Mouse (Mus musculus): ENCODE measurements around the gene Tmem151a. TPM values are rescaled to one million over a fixed set of nuclear protein-coding genes. Genes with fewer than 3 reads are reported as not detected.

Gene Tmem151a
- polyA plus RNA-seq, 1 experiment from 2014 or later = 8.3 TPM

- Histone ChIP-seq H3K4me1 (ENCODE audit: control insufficient read depth, insufficient read depth, low read length) (0 out of 2 replicates have a peak, but pooled peaks cover 8% of the 10 kb centered on the region), H3K9ac (replicated peaks; ENCODE audit: low read length) (no peak overlapping the region), H3K9me3 (ENCODE audit: control insufficient read depth, low read length) (no peaks in the 10 kb centered on the region), H3K4me3 (replicated peaks; ENCODE audit: low read depth, low read length) (no peak overlapping the region), H3K27ac (replicated peaks; ENCODE audit: low read depth, low read length) (no peak overlapping the region), H3K36me3 (ENCODE audit: control insufficient read depth, insufficient read depth, low read length) (no peaks in the 10 kb centered on the region), H3K4me2 (ENCODE audit: low read length) (no peak overlapping the region), H3K27me3 (ENCODE audit: control insufficient read depth, insufficient read depth, low read length) (peaks cover 21% of the 10 kb centered on the region)
- DNase-seq (peak; percentile 83), ATAC-seq (ENCODE audit: low FRiP score, low TSS enrichment) (no peak; the same call in 1 of the 2 replicates)
- 7% methylated on average over 6 of the region's 6 CpGs for WGBS
These were observed 29.1 kb downstream of the Tmem151a start for GRCm38 (mm10) chr19:5056251-5056650.

GRCm38 (mm10) chr19:5053909-5054308 lies 31.4 kb downstream of the Tmem151a start:
- 0 out of 2 replicates have a peak, but pooled peaks cover 6% of the 10 kb centered on the region for H3K4me1 ChIP-seq (ENCODE audit: control insufficient read depth, insufficient read depth, low read length)
- WGBS = 25% methylated on average over 9 of the region's 9 CpGs

GRCm38 (mm10) chr19:5052853-5053252 lies 32.5 kb downstream of the Tmem151a start:
- Histone ChIP-seq H3K4me3 (replicated peaks; ENCODE audit: low read depth, low read length) (no peak overlapping the region), H3K4me1 (ENCODE audit: control insufficient read depth, insufficient read depth, low read length) (0 out of 2 replicates have a peak, but pooled peaks cover 4% of the 10 kb centered on the region), H3K27me3 (ENCODE audit: control insufficient read depth, insufficient read depth, low read length) (peaks cover 37% of the 10 kb centered on the region), H3K36me3 (ENCODE audit: control insufficient read depth, insufficient read depth, low read length) (peaks cover 18% of the 10 kb centered on the region), H3K9me3 (ENCODE audit: control insufficient read depth, low read length) (no peaks in the 10 kb centered on the region), H3K27ac (replicated peaks; ENCODE audit: low read depth, low read length) (no peak overlapping the region), H3K4me2 (ENCODE audit: low read length) (no peak overlapping the region), H3K9ac (replicated peaks; ENCODE audit: low read length) (no peak overlapping the region)
- WGBS = 59% methylated on average over 17 of the region's 17 CpGs
- no peak for DNase-seq
- ATAC-seq (ENCODE audit: low FRiP score, low TSS enrichment) = no peak

More at GRCm38 (mm10) chr19:5053909-5054308, 31.4 kb downstream of the Tmem151a start:
- H3K9me3 ChIP-seq (ENCODE audit: control insufficient read depth, low read length) = no peaks in the 10 kb centered on the region
- peaks cover 37% of the 10 kb centered on the region for H3K27me3 ChIP-seq (ENCODE audit: control insufficient read depth, insufficient read depth, low read length)
- no peak overlapping the region for H3K27ac ChIP-seq (replicated peaks; ENCODE audit: low read depth, low read length)
- DNase-seq (peak; percentile 56), ATAC-seq (ENCODE audit: low FRiP score, low TSS enrichment) (no peak)
- H3K4me3 ChIP-seq (replicated peaks; ENCODE audit: low read depth, low read length) = no peak overlapping the region
- no peak overlapping the region for H3K9ac ChIP-seq (replicated peaks; ENCODE audit: low read length)
- H3K4me2 ChIP-seq (ENCODE audit: low read length) = no peak overlapping the region
- peaks cover 8% of the 10 kb centered on the region for H3K36me3 ChIP-seq (ENCODE audit: control insufficient read depth, insufficient read depth, low read length)

GRCm38 (mm10) chr19:5052166-5052822 lies 33.0 kb downstream of the Tmem151a start:
- Histone ChIP-seq H3K36me3 (ENCODE audit: control insufficient read depth, insufficient read depth, low read length) (peaks cover 22% of the 10 kb centered on the region), H3K4me1 (ENCODE audit: control insufficient read depth, insufficient read depth, low read length) (0 out of 2 replicates have a peak, but pooled peaks cover 4% of the 10 kb centered on the region), H3K27ac (replicated peaks; ENCODE audit: low read depth, low read length) (no peak overlapping the region), H3K9ac (replicated peaks; ENCODE audit: low read length) (no peak overlapping the region), H3K27me3 (ENCODE audit: control insufficient read depth, insufficient read depth, low read length) (peaks cover 37% of the 10 kb centered on the region), H3K9me3 (ENCODE audit: control insufficient read depth, low read length) (no peaks in the 10 kb centered on the region), H3K4me3 (replicated peaks; ENCODE audit: low read depth, low read length) (no peak overlapping the region), H3K4me2 (ENCODE audit: low read length) (no peak overlapping the region)
- DNase-seq = no peak
- no peak for ATAC-seq (ENCODE audit: low FRiP score, low TSS enrichment)
- 27% methylated on average over 25 of the region's 25 CpGs for WGBS

GRCm38 (mm10) chr19:5051515-5051914 lies 33.8 kb downstream of the Tmem151a start:
- Histone ChIP-seq H3K27me3 (ENCODE audit: control insufficient read depth, insufficient read depth, low read length) (peaks cover 37% of the 10 kb centered on the region), H3K9ac (replicated peaks; ENCODE audit: low read length) (0 out of 2 replicates have a peak overlapping the region, but pooled peaks have one; percentile 9), H3K4me2 (ENCODE audit: low read length) (no peak overlapping the region), H3K36me3 (ENCODE audit: control insufficient read depth, insufficient read depth, low read length) (peaks cover 30% of the 10 kb centered on the region), H3K27ac (replicated peaks; ENCODE audit: low read depth, low read length) (no peak overlapping the region), H3K4me1 (ENCODE audit: control insufficient read depth, insufficient read depth, low read length) (0 out of 2 replicates have a peak, but pooled peaks cover 4% of the 10 kb centered on the region), H3K9me3 (ENCODE audit: control insufficient read depth, low read length) (no peaks in the 10 kb centered on the region), H3K4me3 (replicated peaks; ENCODE audit: low read depth, low read length) (no peak overlapping the region)
- WGBS = 30% methylated on average over 3 of the region's 3 CpGs
- no peak for ATAC-seq (ENCODE audit: low FRiP score, low TSS enrichment)
- no peak for DNase-seq

GRCm38 (mm10) chr19:5051031-5051430 lies 34.3 kb downstream of the Tmem151a start:
- H3K27me3 ChIP-seq (ENCODE audit: control insufficient read depth, insufficient read depth, low read length) = peaks cover 37% of the 10 kb centered on the region
- H3K27ac ChIP-seq (replicated peaks; ENCODE audit: low read depth, low read length) = no peak overlapping the region
- 0 out of 2 replicates have a peak overlapping the region, but pooled peaks have one; percentile 9 for H3K9ac ChIP-seq (replicated peaks; ENCODE audit: low read length)
- DNase-seq (no peak), ATAC-seq (ENCODE audit: low FRiP score, low TSS enrichment) (no peak)
- H3K4me2 ChIP-seq (ENCODE audit: low read length) = no peak overlapping the region
- H3K9me3 ChIP-seq (ENCODE audit: control insufficient read depth, low read length) = no peaks in the 10 kb centered on the region
- 0 out of 2 replicates have a peak, but pooled peaks cover 4% of the 10 kb centered on the region for H3K4me1 ChIP-seq (ENCODE audit: control insufficient read depth, insufficient read depth, low read length)
- 6% methylated on average over 17 of the region's 17 CpGs for WGBS
- peaks cover 35% of the 10 kb centered on the region for H3K36me3 ChIP-seq (ENCODE audit: control insufficient read depth, insufficient read depth, low read length)
- H3K4me3 ChIP-seq (replicated peaks; ENCODE audit: low read depth, low read length) = no peak overlapping the region

- Histone ChIP-seq H3K4me1 (ENCODE audit: control insufficient read depth, insufficient read depth, low read length) (0 out of 2 replicates have a peak, but pooled peaks cover 4% of the 10 kb centered on the region), H3K27ac (replicated peaks; ENCODE audit: low read depth, low read length) (no peak within 1 kb of the TSS), H3K36me3 (ENCODE audit: control insufficient read depth, insufficient read depth, low read length) (peaks cover 42% of the 10 kb centered on the region), H3K4me3 (replicated peaks; ENCODE audit: low read depth, low read length) (no peak within 1 kb of the TSS), H3K9ac (replicated peaks; ENCODE audit: low read length) (0 out of 2 replicates have a peak within 1 kb of the TSS, but pooled peaks have one; percentile 9), H3K27me3 (ENCODE audit: control insufficient read depth, insufficient read depth, low read length) (peaks cover 37% of the 10 kb centered on the region), H3K4me2 (ENCODE audit: low read length) (no peak within 1 kb of the TSS), H3K9me3 (ENCODE audit: control insufficient read depth, low read length) (no peaks in the 10 kb centered on the region)
- DNase-seq (peak; percentile 76), ATAC-seq (ENCODE audit: low FRiP score, low TSS enrichment) (no peak)
- 12% methylated on average over 14 of the region's 14 CpGs for WGBS
These were observed 35.1 kb downstream of the Tmem151a start, which contains the start of gene Rin1 for GRCm38 (mm10) chr19:5050047-5050905. Rin1 (plus strand) TSS chr19:5050481.

- Histone ChIP-seq H3K27ac (replicated peaks; ENCODE audit: low read depth, low read length) (no peak overlapping the region), H3K9ac (replicated peaks; ENCODE audit: low read length) (no peak overlapping the region), H3K9me3 (ENCODE audit: control insufficient read depth, low read length) (no peaks in the 10 kb centered on the region), H3K4me2 (ENCODE audit: low read length) (no peak overlapping the region), H3K4me1 (ENCODE audit: control insufficient read depth, insufficient read depth, low read length) (0 out of 2 replicates have a peak, but pooled peaks cover 4% of the 10 kb centered on the region), H3K27me3 (ENCODE audit: control insufficient read depth, insufficient read depth, low read length) (peaks cover 37% of the 10 kb centered on the region), H3K36me3 (ENCODE audit: control insufficient read depth, insufficient read depth, low read length) (peaks cover 44% of the 10 kb centered on the region), H3K4me3 (replicated peaks; ENCODE audit: low read depth, low read length) (no peak overlapping the region)
- WGBS = 40% methylated on average over 6 of the region's 6 CpGs
- DNase-seq (no peak), ATAC-seq (ENCODE audit: low FRiP score, low TSS enrichment) (no peak)
These were observed 36.0 kb downstream of the Tmem151a start for GRCm38 (mm10) chr19:5049325-5049724.

All from midbrain, embryonic 14.5 days (tissue).